Mouse (Mus musculus) lung, postnatal 14 days (tissue): Measurements from ENCODE around the gene B230307C23Rik.
"Not testable (repeated sequence)": the region's sequence is repeated elsewhere in the genome, so short reads cannot be mapped to it uniquely, and the experiment has no call there.

Experiments
- DNase-seq: peaks from one replicate; pipeline ENCODE4 v3.0.0; 2021

The B230307C23Rik gene

DNA sequence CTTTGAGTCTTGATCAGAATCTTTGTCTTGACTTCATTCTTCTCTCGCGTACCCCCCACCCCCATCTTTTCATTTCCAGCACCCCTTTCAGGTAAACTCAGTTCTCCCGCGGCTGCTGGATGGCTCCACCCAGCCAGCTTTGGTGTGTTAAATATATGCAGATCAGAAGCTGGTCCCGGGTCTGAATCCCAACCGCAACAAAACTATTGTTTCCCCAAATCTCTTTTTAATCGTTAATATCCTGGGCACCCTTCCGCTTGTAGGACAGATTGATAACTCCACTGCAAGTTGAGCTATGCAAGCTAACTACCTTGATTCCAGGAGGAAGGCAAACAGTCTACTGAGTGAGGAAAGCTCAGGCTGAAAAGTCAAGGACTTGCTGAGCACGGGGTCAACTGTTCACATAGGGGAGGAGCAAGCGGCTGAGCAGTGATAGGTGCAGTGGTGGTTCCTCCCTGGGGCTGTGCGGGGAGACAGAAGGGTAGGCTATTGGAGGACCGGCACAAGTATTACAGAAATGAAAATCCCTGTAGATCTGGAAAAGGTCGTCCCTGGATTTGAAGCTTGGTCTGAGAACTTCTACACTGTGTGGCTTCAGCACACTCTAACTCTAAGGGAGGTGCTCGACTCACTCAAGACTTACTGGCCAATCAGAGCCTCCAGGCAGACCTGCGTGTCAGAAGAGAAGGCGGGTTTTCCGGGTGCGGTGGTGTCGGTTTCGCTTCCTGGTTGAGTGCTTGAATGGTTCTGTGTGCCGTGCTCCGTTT, at the start of gene B230307C23Rik:
B230307C23Rik (plus strand) TSS at position 700 of the 767 bp plus-strand sequence.
- peak; percentile 85 for DNase-seq

DNA sequence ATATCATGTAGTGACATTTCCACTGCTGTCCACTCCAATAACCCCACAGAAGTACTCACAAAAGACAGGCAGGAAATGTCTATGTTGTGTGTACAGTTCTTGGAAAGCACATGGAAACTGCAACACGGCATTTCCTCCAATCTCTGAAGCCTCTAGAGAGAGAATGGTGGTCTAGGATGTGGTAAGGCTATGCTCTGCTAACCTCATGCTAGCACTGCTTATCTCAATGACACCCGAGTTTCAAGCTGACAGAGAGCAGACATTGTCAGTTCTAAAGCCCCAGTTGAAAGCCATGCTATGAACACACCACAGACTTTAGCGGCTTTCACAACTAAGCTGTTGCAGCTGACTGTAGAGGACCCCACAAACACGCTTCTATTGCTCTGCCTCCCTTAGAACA, 48.3 kb upstream of the B230307C23Rik start:
- DNase-seq = no peak

DNA sequence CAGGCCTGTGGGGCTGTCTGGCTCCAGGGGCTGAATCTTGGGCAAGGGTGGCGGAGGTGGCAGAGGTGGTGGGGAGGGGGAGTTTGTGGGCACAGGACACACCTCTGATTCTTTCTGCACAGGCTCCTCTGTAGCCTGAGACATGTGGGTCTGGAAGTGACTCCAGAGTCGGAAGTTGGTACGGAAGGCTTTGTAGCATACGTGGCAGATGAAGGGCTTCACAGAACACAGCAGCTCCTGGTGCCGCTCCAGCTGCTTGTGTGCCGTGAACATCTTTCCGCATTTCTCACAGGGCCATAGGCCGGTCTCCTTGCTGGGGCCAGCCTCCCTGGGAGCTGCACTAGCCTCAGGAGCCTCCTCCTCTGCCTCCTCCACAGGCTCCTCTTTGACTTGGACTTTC, 47.1 kb upstream of the B230307C23Rik start:
- no peak for DNase-seq

DNA sequence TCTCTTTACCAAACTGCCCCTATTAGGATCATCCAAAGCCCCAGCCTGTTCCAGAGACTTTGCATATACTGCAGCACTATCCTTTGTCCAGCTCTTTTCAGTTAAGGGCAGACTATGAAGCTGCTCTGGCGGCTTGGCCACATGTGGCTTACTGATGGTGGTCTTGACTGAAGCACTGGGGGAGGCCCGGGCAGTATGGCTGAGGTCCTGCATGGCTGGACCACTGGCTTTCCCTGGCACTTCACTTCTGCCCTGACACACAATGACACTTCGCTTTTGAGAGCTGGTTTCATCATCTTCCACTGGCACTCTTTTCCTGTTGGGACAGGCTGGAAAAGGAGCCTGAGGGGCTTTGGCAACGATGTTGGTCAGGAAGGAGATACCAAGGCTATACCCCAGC, 44.7 kb upstream of the B230307C23Rik start:
- DNase-seq = no peak

DNA sequence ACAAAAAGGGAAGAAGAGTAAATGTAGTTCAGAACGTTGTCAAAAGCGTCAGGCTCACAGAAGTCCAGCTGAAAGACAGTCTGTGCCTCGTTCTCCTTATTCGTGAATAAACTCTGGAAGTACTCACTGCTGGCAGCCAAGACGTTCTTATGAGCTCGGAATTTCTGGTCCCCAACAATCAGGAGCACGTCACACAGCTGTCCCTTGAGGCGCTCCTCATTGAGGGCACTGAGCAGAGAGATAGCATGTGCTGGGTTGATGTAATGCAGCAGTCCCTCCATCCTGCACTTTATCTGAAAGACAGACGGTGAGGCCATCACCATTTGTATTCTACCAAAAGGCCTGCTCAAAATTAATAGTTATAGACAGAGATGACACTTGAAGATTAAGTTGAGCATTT, 44.3 kb upstream of the B230307C23Rik start:
- DNase-seq = no peak

DNA sequence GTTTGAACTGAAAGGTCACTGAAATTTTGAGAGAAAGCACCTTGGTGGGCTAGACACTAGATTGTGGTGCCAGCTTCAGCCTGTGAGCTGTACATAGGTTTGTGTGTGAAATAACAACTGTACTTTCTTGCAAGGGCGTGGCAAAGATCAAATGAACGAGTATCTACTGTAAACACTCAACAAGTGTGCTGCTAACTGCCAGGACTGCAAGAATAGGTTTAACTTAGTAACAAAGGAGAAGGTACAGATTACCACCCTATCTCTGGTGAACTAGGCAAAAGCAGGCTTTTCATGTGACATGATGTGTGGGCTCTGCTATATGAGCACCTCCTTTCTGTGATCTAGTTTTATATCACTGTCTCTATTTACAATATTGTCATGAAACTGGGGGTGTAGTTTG, 43.8 kb upstream of the B230307C23Rik start:
- DNase-seq = no peak

DNA sequence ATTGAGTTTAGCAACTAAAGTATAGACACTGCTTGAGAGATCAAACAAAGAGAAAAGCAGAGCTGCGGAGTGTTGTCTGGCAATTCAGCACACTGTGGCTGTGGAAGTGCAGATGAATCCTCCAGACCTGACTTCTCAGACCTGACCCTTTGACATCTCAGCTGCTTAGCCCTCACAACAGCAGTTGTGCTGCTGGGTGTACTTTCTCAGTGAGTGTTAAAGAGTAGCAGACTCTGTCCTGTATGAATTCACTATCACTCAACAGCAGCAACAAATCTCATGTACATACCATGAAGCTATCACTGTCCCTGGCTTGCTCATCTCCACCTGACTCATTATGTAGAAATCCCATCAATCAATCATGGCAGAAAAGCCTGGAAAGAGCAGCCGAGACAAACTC, 41.1 kb upstream of the B230307C23Rik start:
- DNase-seq = no peak

DNA sequence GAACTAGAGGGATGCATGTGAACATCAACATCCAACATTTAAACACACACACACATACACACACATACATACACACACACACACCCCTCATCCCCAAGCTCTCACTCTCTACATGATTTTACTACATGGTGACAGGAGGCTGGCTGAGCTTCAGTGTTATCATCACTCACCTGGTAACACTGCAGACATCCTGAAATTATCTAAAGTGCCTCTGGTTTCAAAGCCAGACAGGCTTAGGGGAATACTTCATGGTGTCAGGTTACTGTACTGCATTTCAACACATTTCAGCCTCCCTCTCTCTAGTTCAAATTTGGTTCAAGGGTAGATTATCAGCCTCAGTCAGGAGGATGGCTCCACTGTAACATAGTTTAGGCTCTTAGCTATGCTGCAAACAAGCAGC, 39.5 kb upstream of the B230307C23Rik start:
- DNase-seq = no peak

DNA sequence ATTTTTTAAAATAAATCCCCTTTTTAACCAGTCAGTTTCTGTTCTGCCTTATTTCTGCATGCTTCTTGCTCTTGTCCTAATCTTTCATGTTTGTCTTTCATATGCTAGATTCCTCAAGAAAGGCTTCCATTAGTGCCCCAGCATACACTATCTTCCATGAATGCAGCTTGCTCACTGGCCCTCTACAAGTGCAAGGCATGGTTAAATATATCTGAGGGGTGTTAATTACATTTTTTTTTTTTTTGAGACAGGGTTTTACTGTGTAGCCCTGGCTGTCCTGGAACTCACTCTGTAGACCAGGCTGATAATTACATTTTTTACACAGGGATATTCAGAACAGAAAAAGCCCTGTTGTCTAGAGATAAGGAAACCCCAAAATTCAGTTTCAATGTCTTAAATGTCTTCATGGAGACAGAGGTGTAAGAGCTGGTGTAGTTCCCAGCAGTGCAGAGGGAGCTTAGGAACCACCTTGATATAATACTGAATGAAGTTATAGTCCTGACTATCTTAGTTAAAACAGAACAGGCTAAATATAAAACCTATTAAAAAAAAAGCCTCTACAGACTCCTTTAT, 38.6 kb upstream of the B230307C23Rik start:
- DNase-seq = no peak

DNA sequence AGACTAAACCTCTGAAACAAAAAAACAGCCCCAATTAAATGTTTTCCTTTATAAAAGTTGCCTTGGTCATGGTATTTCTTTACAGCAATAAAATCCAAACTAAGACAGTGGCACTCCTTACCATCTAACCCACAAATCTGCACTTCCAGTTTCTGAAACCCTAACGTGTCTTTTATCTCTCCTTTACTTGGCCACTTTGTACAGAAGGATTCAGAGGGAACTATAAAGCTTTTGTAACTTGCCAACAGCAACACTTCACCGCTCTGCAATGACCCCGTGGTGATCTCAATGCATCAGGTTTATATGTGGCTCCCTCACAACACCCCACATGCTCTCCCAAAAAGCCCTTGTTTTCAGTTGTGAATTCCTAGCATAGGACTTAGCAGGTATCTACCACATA, 36.8 kb upstream of the B230307C23Rik start:
- no peak for DNase-seq

DNA sequence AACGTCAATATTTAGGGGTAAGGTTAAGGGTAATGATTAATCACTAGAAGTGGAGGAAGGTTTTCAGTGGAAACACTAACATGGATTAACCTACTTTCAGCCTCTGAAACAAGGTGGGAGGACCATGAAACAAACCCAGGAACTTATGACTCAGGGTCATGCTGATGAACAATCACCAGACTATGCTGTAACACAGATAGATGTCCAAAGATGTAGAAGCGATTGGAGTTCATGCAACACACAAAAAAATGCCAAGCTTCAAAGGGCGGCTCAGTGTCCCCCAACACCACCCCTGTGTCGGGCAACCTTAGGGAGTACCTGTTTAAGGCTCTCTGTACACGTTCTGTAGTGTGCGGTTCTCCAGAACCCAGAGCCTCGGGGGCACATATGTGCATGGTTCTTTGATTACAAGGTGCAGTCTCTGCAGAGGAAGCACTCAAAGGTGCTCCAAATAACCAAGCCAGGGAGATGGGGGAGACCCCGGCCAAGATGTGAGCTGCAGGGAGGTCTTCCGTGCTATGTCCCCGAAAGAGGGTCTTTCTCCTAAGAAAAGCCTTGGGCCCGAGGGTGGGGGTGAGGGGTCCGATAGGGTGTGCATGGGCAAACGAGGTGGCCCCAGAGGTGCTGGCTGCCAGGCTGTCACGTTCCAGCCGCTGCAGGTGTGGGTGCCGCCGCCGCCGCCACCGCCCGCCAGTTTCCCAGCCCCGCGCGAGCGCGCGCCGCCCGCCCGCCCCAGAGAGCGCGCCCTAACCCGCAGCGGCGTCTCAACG, 35.5 kb upstream of the B230307C23Rik start:
- no peak for DNase-seq

DNA sequence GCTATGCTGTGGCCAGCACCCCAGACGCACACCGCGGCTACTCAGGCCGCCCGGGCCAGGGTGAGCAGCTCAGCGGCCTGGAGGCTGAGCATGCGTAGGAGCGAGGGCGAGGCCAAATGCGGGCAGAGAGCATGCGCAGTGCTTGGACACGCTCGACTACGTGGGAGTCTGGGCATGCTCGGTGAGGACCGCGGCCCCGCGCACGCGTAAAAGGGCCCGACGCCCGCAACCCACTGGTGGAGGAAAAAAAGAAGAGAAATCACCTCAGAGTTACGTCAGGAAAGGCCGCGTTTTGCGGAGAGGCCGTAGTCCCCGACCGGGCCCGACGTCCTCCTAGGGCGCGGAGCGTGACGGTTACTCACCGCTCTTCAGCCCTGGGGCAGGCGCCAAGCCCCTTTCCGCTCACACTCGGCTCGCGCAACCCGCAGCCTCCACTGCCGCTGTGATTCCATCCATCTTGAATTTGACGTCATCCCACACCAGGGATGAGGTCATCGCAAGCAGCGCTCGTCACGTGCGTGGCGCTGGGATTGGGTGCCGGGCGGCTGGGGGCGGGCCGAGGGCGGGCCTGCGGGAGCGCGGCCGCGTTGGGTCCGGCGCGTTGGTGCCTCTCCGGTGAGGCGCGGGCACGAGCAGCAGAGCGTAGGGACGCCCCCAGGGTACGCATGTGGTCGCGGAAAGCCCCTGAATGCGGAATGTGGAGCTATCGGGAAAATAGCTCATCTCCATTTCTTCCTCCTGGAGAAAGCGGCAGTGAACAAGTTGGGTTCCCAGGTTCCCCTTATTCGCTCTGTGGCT, 34.8 kb upstream of the B230307C23Rik start, which contains the start of the genes C2cd2 and Zbtb21:
C2cd2 (minus strand) TSS at position 448 of the 798 bp plus-strand sequence.
Zbtb21 (minus strand) TSS at position 472 of the 798 bp plus-strand sequence.
- DNase-seq = peak; percentile 98

DNA sequence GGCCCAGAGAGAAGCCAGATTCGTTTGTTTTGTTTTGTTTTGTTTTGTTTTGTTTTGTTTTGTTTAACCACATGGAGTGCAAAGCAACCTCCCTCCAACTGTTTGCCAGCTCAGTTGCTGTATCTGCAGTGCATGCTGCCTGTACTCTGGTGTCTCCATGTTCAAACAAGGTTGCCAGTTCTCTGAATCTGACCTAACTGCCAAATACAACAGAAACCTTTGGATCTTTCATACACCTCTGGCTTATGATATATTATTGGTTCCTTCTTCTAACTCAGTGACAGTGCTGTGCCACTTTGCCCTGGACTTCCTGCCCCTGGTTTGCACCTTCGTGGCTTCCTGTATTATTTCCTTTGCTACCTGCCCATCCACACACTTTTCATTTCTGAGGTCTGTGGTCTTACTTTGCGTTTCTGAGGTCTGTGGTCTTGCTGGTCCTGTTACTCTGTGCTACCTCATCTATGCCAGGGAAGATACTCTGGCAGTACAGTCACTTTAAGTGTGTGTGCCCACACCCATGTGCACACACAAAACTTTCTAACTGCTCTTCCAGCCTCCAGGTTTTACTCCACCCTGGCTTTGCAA, 33.1 kb upstream of the B230307C23Rik start:
- no peak for DNase-seq

DNA sequence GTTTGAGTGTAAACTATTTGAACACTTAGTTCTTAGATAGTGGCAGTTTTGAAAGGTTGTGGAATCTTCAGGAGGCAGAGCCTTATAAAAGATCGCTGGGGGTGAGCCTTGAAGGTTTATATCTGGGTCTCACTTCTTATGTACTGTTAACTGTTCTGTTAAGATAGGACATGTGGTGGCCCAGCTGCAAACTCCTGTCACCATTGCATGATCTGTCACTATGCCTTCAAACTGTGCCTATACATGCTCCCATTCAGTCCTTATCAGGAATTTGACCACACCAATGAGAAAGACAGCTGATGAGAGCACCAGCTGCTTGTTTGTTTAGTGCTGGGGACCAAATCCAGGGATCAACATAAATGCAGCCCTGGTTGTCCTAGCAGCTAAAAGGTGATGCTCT, 19.8 kb upstream of the B230307C23Rik start:
- no peak for DNase-seq

DNA sequence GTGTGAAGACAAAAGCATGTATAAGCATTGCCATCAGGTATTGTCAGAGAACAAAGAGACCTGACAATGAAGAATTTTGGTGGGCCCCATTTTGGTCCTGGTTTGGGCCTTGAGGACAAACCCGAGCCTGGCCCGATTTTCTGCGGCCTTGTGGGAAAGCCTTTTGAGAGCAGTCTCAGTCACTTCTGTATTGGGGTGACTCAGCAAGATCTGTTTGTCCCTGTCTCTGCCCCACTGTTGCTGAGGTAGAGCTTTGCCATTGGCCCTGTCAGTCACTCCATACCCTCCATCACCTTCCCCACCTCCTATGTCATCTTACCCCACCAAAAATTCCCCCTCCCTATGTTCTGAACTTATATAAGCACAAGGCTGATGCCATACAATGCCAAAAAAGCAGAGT, 19.4 kb upstream of the B230307C23Rik start:
- DNase-seq = no peak

DNA sequence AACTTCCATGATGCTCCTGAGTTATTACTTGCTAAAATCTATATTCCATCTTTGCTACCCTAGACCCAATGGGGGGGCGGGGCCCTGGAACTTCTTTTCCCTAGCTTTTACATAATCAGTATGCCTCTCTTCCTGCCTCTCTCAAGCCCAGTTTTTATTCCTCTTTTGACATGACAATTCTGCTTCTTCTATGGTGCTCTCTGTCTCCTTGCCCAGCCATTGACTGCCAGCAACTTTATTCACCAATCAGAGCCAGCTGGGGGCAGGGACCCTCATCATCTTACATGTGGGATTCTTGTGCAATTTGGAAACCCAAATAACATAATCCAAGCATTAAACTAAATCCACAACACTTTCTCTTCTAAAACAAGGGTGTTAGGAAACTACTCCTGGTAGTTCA, 15.8 kb upstream of the B230307C23Rik start:
- DNase-seq = no peak

DNA sequence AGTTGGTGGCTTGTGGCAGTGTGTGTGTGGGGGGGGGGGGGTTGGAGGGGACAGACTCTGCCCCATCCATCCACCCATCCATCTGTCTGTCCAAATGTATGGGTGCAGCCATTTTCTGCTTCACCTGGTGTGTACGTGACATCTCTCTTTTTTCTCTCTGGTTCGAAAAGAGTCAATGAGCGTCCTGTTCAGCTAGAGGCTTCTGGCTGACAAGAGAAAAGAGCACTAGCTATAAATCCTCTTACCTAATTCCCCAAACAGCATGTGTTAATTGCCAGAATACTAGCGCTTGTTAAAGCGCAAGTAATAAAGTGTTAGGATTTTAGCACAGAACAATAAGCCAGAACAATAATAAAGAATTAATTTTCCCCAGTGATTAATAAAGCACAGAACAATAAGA, 12.5 kb upstream of the B230307C23Rik start:
- no peak for DNase-seq

DNA sequence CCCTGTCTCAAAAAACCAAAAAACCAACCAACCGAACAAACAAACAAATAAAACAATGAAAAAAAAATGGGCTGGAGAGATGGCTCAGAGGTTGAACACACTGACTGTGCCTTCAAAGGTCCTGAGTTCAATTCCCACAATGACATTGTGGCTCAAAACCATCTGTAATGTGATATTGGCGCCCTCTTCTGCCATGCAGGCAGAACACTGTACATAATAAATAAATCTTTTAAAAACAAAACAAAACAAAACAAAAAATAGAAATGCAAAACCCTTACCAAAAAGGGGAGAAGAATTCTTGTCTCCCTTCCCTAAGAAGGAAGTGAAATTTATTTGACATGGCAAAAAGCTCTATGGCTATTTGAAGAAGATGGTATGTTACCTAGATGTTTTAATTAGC, 5.6 kb upstream of the B230307C23Rik start:
- no peak for DNase-seq

DNA sequence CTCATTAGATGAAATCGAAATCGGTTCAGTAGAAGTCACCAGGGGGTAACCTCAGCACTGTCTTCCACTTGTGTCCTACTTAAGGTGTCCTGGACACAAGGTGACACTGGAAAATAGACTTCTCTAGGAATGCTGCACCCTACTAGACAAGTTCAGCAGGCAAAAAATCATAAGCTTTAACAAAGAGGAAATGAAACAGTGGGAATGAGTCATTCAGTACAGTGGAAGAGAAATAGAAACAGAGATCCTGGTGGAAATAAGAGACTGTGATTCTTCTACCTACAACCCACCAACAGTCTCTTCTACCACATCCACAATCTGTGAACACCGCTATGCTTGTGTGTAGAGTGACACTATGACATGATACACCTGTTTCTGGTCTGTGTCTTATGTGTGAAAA, 4.6 kb upstream of the B230307C23Rik start:
- not testable (repeated sequence) for DNase-seq

DNA sequence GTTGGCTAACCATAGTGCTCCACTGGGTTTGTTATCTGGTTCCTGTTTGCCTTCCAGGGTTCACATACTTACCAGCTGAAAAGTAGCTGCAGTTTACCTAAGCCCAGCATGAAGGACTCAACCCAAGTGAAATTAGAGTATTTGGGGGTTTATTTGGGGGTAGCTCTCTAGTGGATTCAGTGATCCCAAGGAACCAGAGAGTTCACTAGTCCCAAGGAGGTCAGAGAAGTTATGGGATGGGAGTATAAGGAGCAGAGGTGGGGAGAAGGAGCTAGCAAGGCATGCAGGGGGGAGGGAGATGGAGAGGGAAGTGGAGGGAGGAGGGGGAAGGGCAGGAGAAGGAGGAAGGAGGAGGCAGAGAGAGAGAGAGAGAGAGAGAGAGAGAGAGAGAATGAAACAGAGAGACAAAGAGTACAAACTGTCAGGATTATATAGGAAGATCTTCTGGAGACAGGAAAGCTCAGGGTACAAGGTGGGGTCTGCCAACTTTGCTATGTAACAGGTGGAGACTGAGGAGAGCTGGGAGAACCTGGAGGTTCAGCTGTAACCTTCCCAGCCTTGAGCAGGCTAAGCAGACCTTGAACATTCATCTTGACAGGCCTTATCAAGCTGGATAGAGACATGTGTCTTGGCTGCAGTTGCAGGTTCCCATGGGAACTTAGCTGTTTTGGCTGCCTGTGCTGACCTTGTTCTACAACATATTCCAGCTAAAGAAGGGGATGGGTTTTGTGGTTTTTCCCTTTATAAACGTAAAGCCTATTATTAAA, 1.1 kb upstream of the B230307C23Rik start:
- peak; percentile 4 for DNase-seq

DNA sequence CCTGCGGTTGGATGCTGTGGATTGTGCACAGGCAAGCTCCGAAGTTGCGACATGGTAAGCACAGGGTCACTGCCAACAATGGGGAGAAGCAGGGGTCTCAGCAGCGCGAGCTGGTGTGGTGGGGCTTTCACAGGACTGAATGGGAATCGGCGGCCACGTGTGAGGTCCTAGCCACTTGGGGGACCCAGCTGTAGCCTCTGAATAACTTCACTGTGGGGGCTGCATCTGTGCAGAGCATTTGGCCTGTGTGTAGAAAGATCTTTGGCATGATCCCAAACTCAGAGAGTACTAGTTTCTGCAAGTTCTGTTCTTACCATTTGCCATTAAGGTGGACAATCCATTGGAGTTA, 242 bp downstream of the B230307C23Rik start:
- DNase-seq = not testable (repeated sequence)

DNA sequence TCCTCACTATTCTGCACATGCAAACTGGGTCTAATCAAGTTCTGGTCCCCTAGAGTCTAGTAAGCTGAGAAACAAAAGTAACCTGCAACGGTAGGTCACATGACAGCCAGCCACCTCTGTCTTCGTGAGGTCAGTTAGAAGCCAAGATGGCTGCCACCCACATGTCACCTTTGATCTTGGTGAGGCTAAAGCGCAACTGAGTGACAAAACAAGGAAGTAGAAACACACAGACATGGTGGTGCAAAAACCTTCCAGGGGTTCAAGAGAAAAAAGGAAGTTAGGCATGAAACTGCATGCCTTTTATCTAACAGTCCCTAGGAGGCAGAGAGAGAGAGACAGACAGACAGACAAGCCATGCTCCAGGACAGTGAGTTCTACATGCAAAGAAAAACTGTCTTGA, 25.0 kb downstream of the B230307C23Rik start:
- no peak for DNase-seq
